ENCODE assay signal across 35 mouse cellular contexts in the genomic region with DNA sequence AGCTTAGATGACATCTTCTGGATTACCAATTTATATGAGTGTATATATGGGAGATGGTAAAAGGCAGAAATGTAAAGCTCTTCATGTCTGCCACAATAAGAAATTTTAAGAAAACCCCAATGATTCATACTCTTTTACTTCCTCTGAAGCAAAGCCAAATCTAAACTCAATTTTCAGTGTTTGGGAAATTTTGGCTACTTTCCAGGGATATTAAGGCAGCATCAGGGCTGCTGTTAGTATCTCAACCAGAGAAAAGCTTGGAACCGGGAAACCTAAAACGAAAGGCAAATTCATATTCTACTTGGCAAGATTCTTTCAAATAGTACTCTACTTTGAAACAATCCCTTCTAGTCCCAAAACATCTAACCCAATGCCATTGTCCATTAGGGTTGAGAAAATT.
"Had no signal": no experiment of that assay in that cellular context is flagged by ENCODE, and none has a peak within 500 bp of the region (broad histone marks: within the 10 kb centered on the region; RNA-seq: fewer than 3 reads in every experiment).

No protein-coding gene starts in this region.

- H3K27ac ChIP-seq: heart, embryonic 10.5 days; heart, embryonic 13.5 days; heart, embryonic 15.5 days; hindbrain, embryonic 10.5 days; hindbrain, embryonic 12.5 days; hindbrain, embryonic 13.5 days; hindbrain, embryonic 14.5 days; hindbrain, embryonic 15.5 days; hindbrain, postnatal 0 days; intestine, embryonic 15.5 days; kidney, embryonic 15.5 days; kidney, postnatal 0 days; layer of hippocampus, adult 2 months had no signal

- H3K36me3 ChIP-seq: heart, embryonic 10.5 days; heart, embryonic 12.5 days; heart, embryonic 13.5 days; heart, embryonic 15.5 days; hindbrain, embryonic 10.5 days; hindbrain, embryonic 12.5 days; hindbrain, embryonic 13.5 days; hindbrain, embryonic 15.5 days; intestine, embryonic 15.5 days; kidney, embryonic 15.5 days had no signal

- H3K4me1 ChIP-seq: heart, embryonic 10.5 days; heart, embryonic 12.5 days; heart, embryonic 13.5 days; heart, embryonic 15.5 days; hindbrain, embryonic 10.5 days; hindbrain, embryonic 12.5 days; hindbrain, embryonic 13.5 days; hindbrain, embryonic 15.5 days; intestine, embryonic 15.5 days; kidney, embryonic 15.5 days had no signal

- H3K4me3 ChIP-seq: heart, embryonic 10.5 days; heart, embryonic 12.5 days; heart, embryonic 13.5 days; heart, embryonic 15.5 days; hindbrain, embryonic 10.5 days; hindbrain, embryonic 12.5 days; hindbrain, embryonic 13.5 days; hindbrain, embryonic 15.5 days; intestine, embryonic 15.5 days; kidney, embryonic 15.5 days; layer of hippocampus, adult 2 months had no signal

- H3K9ac ChIP-seq: heart, embryonic 12.5 days; heart, embryonic 13.5 days; heart, embryonic 15.5 days; hindbrain, embryonic 12.5 days; hindbrain, embryonic 13.5 days; hindbrain, embryonic 14.5 days; hindbrain, embryonic 15.5 days; intestine, embryonic 15.5 days; kidney, embryonic 15.5 days had no signal

- H3K27me3 ChIP-seq: heart, embryonic 12.5 days; heart, embryonic 13.5 days; heart, embryonic 15.5 days; hindbrain, embryonic 12.5 days; hindbrain, embryonic 13.5 days; hindbrain, embryonic 15.5 days; intestine, embryonic 15.5 days; kidney, embryonic 15.5 days had no signal

- H3K4me2 ChIP-seq: heart, embryonic 11.5 days; heart, embryonic 12.5 days; heart, embryonic 13.5 days; heart, embryonic 15.5 days; hindbrain, embryonic 12.5 days; hindbrain, embryonic 13.5 days; hindbrain, embryonic 14.5 days; hindbrain, embryonic 15.5 days; intestine, embryonic 15.5 days; kidney, embryonic 15.5 days had no signal

- H3K9me3 ChIP-seq: heart, embryonic 10.5 days; heart, embryonic 12.5 days; heart, embryonic 13.5 days; heart, embryonic 15.5 days; hindbrain, embryonic 10.5 days; hindbrain, embryonic 12.5 days; hindbrain, embryonic 13.5 days; hindbrain, embryonic 15.5 days; intestine, embryonic 15.5 days; kidney, embryonic 15.5 days had no signal

- DNase-seq: heart, postnatal 10 days; heart, postnatal 14 days; heart, postnatal 36 days; heart, postnatal 4 days; kidney, adult 11 months; kidney, adult 18-20 months; kidney, adult 2 months; kidney, adult 8-10 months; kidney, adult 9 months; kidney, postnatal 10 days; kidney, postnatal 14 days; kidney, postnatal 25 days; kidney, postnatal 36 days; kidney, postnatal 4 days; layer of hippocampus, adult 9-11 months; layer of hippocampus, postnatal 36 days had no signal

- ATAC-seq: hindbrain, embryonic 16.5 days; hindbrain, postnatal 0 days; inflammation-experienced regulatory T-cells, adult 6 months; intestine, embryonic 15.5 days; intestine, embryonic 16.5 days; intestine, postnatal 0 days had no signal
